Mouse (Mus musculus): ENCODE data around the gene Clstn2.

DNA sequence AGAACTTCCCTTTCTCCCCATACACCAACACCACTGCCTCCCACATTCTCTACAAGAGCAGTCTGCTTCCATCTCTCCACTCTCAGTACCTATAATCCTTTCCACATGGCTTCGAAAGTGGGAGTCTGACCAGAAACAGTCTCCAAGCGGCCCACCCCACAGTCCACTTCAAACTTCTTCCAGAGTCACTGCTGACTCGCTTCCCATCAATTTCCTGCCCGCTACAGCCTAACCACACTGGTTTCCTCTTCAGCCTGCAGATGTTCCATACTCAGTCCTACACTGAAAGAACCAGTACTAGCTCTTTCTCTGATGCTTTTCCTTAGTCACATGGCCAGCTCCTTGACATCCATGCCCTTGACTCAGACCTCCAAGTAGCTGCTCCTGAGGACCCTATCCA lies 215.9 kb downstream of the Clstn2 start:
- TF ChIP-seq CTCF (IDR thresholded peaks at IDR 0.05; ENCODE audit: insufficient read depth, low read depth, low read length) (no peak), POLR2A (IDR thresholded peaks at IDR 0.05; ENCODE audit: insufficient read depth, low read depth, low read length) (no peak)

All from olfactory bulb, adult 2 months (tissue).